Mouse (Mus musculus) intestine, embryonic 14.5 days (tissue): ENCODE data around the gene Hapln2. TPM values are rescaled to one million over a fixed set of nuclear protein-coding genes. Genes with fewer than 3 reads are reported as not detected.
A peak's percentile ranks its signal among the peaks of the same experiment; 100 is the strongest.

Source experiments
- ATAC-seq: fragments of 200-750 bp; cut with Nextera tagmentation; replicated peaks from 2 replicates; pipeline ENCODE4 v1.8.0; 2017; ENCODE audit warnings: low read depth, moderate number of reproducible peaks, moderate TSS enrichment, moderate library complexity; ENCODE audit not compliant: low FRiP score, low TSS enrichment
- DNase-seq: peaks from one replicate; pipeline ENCODE4 v3.0.0-alpha.2; 2018; ENCODE audit warnings: low spot score
- H3K27ac ChIP-seq: fragments of 300-500 bp; sonication (generic); 2 replicates; pipeline ENCODE4 v1.5.1; 2014; ENCODE audit warnings: low read depth, mild to moderate bottlenecking, control low read depth
- H3K27me3 ChIP-seq: fragments of 300-500 bp; sonication (generic); replicated peaks from 2 replicates; pipeline ENCODE4 v1.6.1; 2014; ENCODE audit warnings: low read length, control low read depth; ENCODE audit not compliant: control insufficient read depth, insufficient read depth
- H3K36me3 ChIP-seq: fragments of 300-500 bp; sonication (generic); 2 replicates; pipeline ENCODE4 v1.6.1; 2014; ENCODE audit warnings: low read length, control low read depth; ENCODE audit not compliant: control insufficient read depth, insufficient read depth
- H3K4me1 ChIP-seq: fragments of 300-500 bp; sonication (generic); replicated peaks from 2 replicates; pipeline ENCODE4 v1.6.1; 2014; ENCODE audit warnings: low read length, control low read depth, mixed read lengths; ENCODE audit not compliant: control insufficient read depth, insufficient read depth
- H3K4me2 ChIP-seq: fragments of 300-500 bp; sonication (generic); 2 replicates; pipeline ENCODE4 v1.6.1; 2014; ENCODE audit warnings: low read length
- H3K4me3 ChIP-seq: fragments of 300-500 bp; sonication (generic); 2 replicates; pipeline ENCODE4 v1.5.1; 2014; ENCODE audit warnings: low read depth, low read length, control low read depth, mixed read lengths
- H3K9ac ChIP-seq: fragments of 300-500 bp; sonication (generic); 2 replicates; pipeline ENCODE4 v1.6.1; 2014; ENCODE audit warnings: mild to moderate bottlenecking, low read length
- H3K9me3 ChIP-seq: fragments of 300-500 bp; sonication (generic); 2 replicates; pipeline ENCODE4 v1.6.1; 2016; ENCODE audit warnings: low read length, control low read depth; ENCODE audit not compliant: control insufficient read depth
- WGBS: fragments of 180-500 bp; shearing (Covaris S2); extraction: QIAGEN DNeasy Blood & Tissue Kit; methylation state at CpG from one replicate; pipeline ENCODE4 v1.1.7; 2014; 5-methylcytosine and 5-hydroxymethylcytosine counted together
- polyA plus RNA-seq: library from polyadenylated mRNA; unstranded; fragments of >200 nt; fragmentation: Nextera tagmentation; extraction: Ambion mirVana; gene quantifications from 2 replicates; pipeline ENCODE4 v1.2.1, GENCODE M21; 2014

Hapln2 gene
- polyA plus RNA-seq, 1 experiment from 2014 or later, result not detected

GRCm38 (mm10) chr3:87979493-87979892 lies 47.9 kb downstream of the Hapln2 start:
- 86% methylated on average over 5 of the region's 5 CpGs for WGBS
- no peak overlapping the region for H3K4me2 ChIP-seq
- H3K9me3 ChIP-seq, result no peaks in the 10 kb centered on the region
- no peak overlapping the region for H3K9ac ChIP-seq
- no peak overlapping the region for H3K27ac ChIP-seq
- no peak overlapping the region for H3K4me3 ChIP-seq
- no peak for DNase-seq
- peaks cover 26% of the 10 kb centered on the region for H3K36me3 ChIP-seq
- H3K4me1 ChIP-seq, result peaks cover 38% of the 10 kb centered on the region
- H3K27me3 ChIP-seq, result no peaks in the 10 kb centered on the region
- ATAC-seq, result no peak

GRCm38 (mm10) chr3:87974381-87974987 lies 52.9 kb downstream of the Hapln2 start:
- DNase-seq, result no peak
- no peak for ATAC-seq

GRCm38 (mm10) chr3:87973593-87974380 lies 53.6 kb downstream of the Hapln2 start:
- Histone ChIP-seq H3K27ac (peak overlapping the region; percentile 17; the same call in 1 of the 2 replicates), H3K9me3 (no peaks in the 10 kb centered on the region)

More at GRCm38 (mm10) chr3:87974381-87974987, 52.9 kb downstream of the Hapln2 start:
- Histone ChIP-seq H3K27ac (peak overlapping the region; percentile 17; the same call in 1 of the 2 replicates), H3K9me3 (no peaks in the 10 kb centered on the region), H3K36me3 (peaks cover 26% of the 10 kb centered on the region), H3K27me3 (no peaks in the 10 kb centered on the region), H3K4me2 (peak overlapping the region; percentile 86), H3K9ac (peak overlapping the region; percentile 17; the same call in 1 of the 2 replicates), H3K4me3 (no peak overlapping the region), H3K4me1 (peaks cover 37% of the 10 kb centered on the region)
- WGBS, result 24% methylated on average over 12 of the region's 12 CpGs

GRCm38 (mm10) chr3:87972776-87973175 lies 54.6 kb downstream of the Hapln2 start:
- H3K4me3 ChIP-seq, result peak overlapping the region; percentile 56
- no peak overlapping the region for H3K27ac ChIP-seq
- peaks cover 37% of the 10 kb centered on the region for H3K4me1 ChIP-seq
- H3K9ac ChIP-seq, result peak overlapping the region; percentile 61
- 26% methylated on average over 5 of the region's 5 CpGs for WGBS
- DNase-seq, result no peak
- no peaks in the 10 kb centered on the region for H3K27me3 ChIP-seq
- H3K36me3 ChIP-seq, result peaks cover 25% of the 10 kb centered on the region
- no peak; the same call in 1 of the 2 replicates for ATAC-seq
- H3K4me2 ChIP-seq, result peak overlapping the region; percentile 86
- no peaks in the 10 kb centered on the region for H3K9me3 ChIP-seq

More at GRCm38 (mm10) chr3:87973593-87974380, 53.6 kb downstream of the Hapln2 start:
- H3K27me3 ChIP-seq, result no peaks in the 10 kb centered on the region
- peak overlapping the region; percentile 56; the same call in 1 of the 2 replicates for H3K4me3 ChIP-seq
- peak overlapping the region; percentile 17; the same call in 1 of the 2 replicates for H3K9ac ChIP-seq
- H3K4me2 ChIP-seq, result peak overlapping the region; percentile 86
- ATAC-seq (no peak), DNase-seq (no peak)
- peaks cover 37% of the 10 kb centered on the region for H3K4me1 ChIP-seq
- peaks cover 26% of the 10 kb centered on the region for H3K36me3 ChIP-seq
- WGBS, result 46% methylated on average over 14 of the region's 14 CpGs

GRCm38 (mm10) chr3:87972203-87972664 lies 55.1 kb downstream of the Hapln2 start:
- Histone ChIP-seq H3K4me3 (peak overlapping the region; percentile 56), H3K9ac (peak overlapping the region; percentile 61), H3K4me1 (peaks cover 37% of the 10 kb centered on the region), H3K27me3 (no peaks in the 10 kb centered on the region), H3K9me3 (no peaks in the 10 kb centered on the region), H3K4me2 (peak overlapping the region; percentile 86), H3K36me3 (peaks cover 19% of the 10 kb centered on the region), H3K27ac (no peak overlapping the region)
- ATAC-seq, result no peak
- DNase-seq, result no peak
- WGBS, result 18% methylated on average over 8 of the region's 8 CpGs

Other genes with a start within 250 kb of the Hapln2 start
- gene Ntrk1, start 232.4 kb downstream of the Hapln2 start, polyA plus RNA-seq, result 1.0 and 1.3 TPM in 2 replicates
- 0.32 and 0.72 TPM in 2 replicates for gene Insrr, start 230.6 kb downstream of the Hapln2 start, polyA plus RNA-seq
- gene Pear1, start 203.3 kb downstream of the Hapln2 start, polyA plus RNA-seq, result 28.4 and 31.7 TPM in 2 replicates
- 0.16 and 0.28 TPM in 2 replicates for gene Sh2d2a, start 180.8 kb downstream of the Hapln2 start, polyA plus RNA-seq
- gene Prcc, start 142.0 kb downstream of the Hapln2 start, polyA plus RNA-seq, result 14.3 and 14.7 TPM in 2 replicates
- gene Hdgf, start 121.3 kb downstream of the Hapln2 start, polyA plus RNA-seq, result 167 and 246 TPM in 2 replicates
- 73.3 and 74.2 TPM in 2 replicates for gene Mrpl24, start 108.1 kb downstream of the Hapln2 start, polyA plus RNA-seq
- gene Isg20l2, start 97.3 kb downstream of the Hapln2 start, polyA plus RNA-seq, result 32.8 and 35.9 TPM in 2 replicates
- gene Rrnad1, start 96.9 kb downstream of the Hapln2 start, polyA plus RNA-seq, result 17.9 and 21.8 TPM in 2 replicates
- 9.7 and 14.4 TPM in 2 replicates for gene Crabp2, start 78.9 kb downstream of the Hapln2 start, polyA plus RNA-seq
- 11.9 and 13.4 TPM in 2 replicates for gene Nes, start 56.5 kb downstream of the Hapln2 start, polyA plus RNA-seq
- 0.26 and 0.73 TPM in 2 replicates for gene Bcan, start 27.4 kb downstream of the Hapln2 start, polyA plus RNA-seq
- 41.1 and 45.5 TPM in 2 replicates for gene Gpatch4, start 15.5 kb upstream of the Hapln2 start, polyA plus RNA-seq
- gene Naxe, start 30.9 kb upstream of the Hapln2 start, polyA plus RNA-seq, result 169 and 170 TPM in 2 replicates
- gene Ttc24, start 50.7 kb upstream of the Hapln2 start, polyA plus RNA-seq, result not detected in 2 replicates
- gene Iqgap3, start 54.4 kb upstream of the Hapln2 start, polyA plus RNA-seq, result 23.8 and 24.0 TPM in 2 replicates
- 23.4 and 23.8 TPM in 2 replicates for gene Mef2d, start 114.8 kb upstream of the Hapln2 start, polyA plus RNA-seq
- gene Rhbg, start 227.1 kb upstream of the Hapln2 start, polyA plus RNA-seq, result 0.26 TPM in 1 of 2 replicates, not detected in the other